Mouse (Mus musculus): ENCODE measurements around the gene Nova1.

Gene Nova1

GRCm38 (mm10) chr12:46818856-46819347 is at the start of gene Nova1:
Gene Nova1, minus strand, starts transcription at chr12:46818929.
- DNase-seq, result peak; percentile 62 to 82

GRCm38 (mm10) chr12:46819348-46820022 is 756 bp upstream of the Nova1 start:
- DNase-seq, result peak; percentile 85 to 93

- DNase-seq, result peak; percentile 4 to 45
These were observed 491 bp downstream of the Nova1 start for GRCm38 (mm10) chr12:46818021-46818855.

- no peak for DNase-seq
These were observed 1.4 kb downstream of the Nova1 start for GRCm38 (mm10) chr12:46817211-46817803.

- DNase-seq, result no peak
These were observed 2.4 kb downstream of the Nova1 start for GRCm38 (mm10) chr12:46816291-46816690.

- DNase-seq, result no peak
These were observed 3.0 kb downstream of the Nova1 start for GRCm38 (mm10) chr12:46815697-46816096.

- DNase-seq, result no peak
These were observed 3.9 kb downstream of the Nova1 start for GRCm38 (mm10) chr12:46814820-46815219.

GRCm38 (mm10) chr12:46801311-46801710 is 17.4 kb downstream of the Nova1 start:
- DNase-seq, result no peak

GRCm38 (mm10) chr12:46782301-46783280 is 36.1 kb downstream of the Nova1 start:
- DNase-seq, result no peak

- DNase-seq, result no peak
These were observed 37.2 kb downstream of the Nova1 start for GRCm38 (mm10) chr12:46781481-46781880.

- DNase-seq, result no peak
These were observed 37.7 kb downstream of the Nova1 start for GRCm38 (mm10) chr12:46780983-46781382.

- DNase-seq, result no peak
These were observed 59.3 kb downstream of the Nova1 start for GRCm38 (mm10) chr12:46759450-46759849.

- no peak for DNase-seq
These were observed 64.3 kb downstream of the Nova1 start for GRCm38 (mm10) chr12:46754325-46754848.

- DNase-seq, result no peak
These were observed 65.6 kb downstream of the Nova1 start for GRCm38 (mm10) chr12:46753096-46753495.

GRCm38 (mm10) chr12:46733261-46733660 is 85.5 kb downstream of the Nova1 start:
- no peak for DNase-seq

- no peak for DNase-seq
These were observed 86.8 kb downstream of the Nova1 start for GRCm38 (mm10) chr12:46731943-46732342.

GRCm38 (mm10) chr12:46721914-46722313 is 96.8 kb downstream of the Nova1 start:
- no peak for DNase-seq

GRCm38 (mm10) chr12:46719076-46719475 is 99.7 kb downstream of the Nova1 start:
- no peak for DNase-seq

GRCm38 (mm10) chr12:46710094-46710493 is 108.6 kb downstream of the Nova1 start:
- no peak for DNase-seq

- DNase-seq, result no peak
These were observed 109.3 kb downstream of the Nova1 start for GRCm38 (mm10) chr12:46709475-46709874.

- no peak for DNase-seq
These were observed 118.5 kb downstream of the Nova1 start for GRCm38 (mm10) chr12:46700202-46700601.

- no peak for DNase-seq
These were observed 142.4 kb downstream of the Nova1 start for GRCm38 (mm10) chr12:46676341-46676740.

Data from kidney, postnatal 25 days (tissue).